Mouse (Mus musculus) lung, postnatal 0 days (tissue): Measurements from ENCODE around the gene Slc22a22.

ENCODE experiments used
- CTCF ChIP-seq: IDR thresholded peaks from 2 replicates; pipeline ENCODE4 v1.5.1; 2016; ENCODE audit warnings: antibody characterized with exemption, mild to moderate bottlenecking
- EP300 ChIP-seq: IDR thresholded peaks from 2 replicates; pipeline ENCODE4 v1.6.1; 2016; ENCODE audit warnings: antibody characterized with exemption, mild to moderate bottlenecking, control low read depth

DNA sequence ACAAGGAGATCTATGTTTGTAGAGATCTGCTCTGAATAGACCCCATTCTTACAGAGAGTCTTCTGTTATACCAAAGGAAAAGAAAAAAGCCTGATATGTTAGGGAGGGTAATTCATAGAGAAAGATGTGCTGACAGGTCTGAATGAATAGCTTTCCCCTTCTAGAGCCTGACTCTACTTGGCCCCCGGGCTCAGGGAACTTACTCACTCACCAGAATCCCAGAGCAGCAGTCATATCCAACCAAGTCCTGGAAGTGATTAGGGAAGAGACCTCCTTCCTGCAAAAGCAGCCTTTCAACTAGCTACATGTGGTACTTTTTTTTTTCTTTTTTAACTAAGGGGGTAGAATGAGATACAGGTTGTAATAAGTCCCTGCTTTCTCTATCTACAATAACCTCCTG lies 111.0 kb downstream of the Slc22a22 start:
- TF ChIP-seq EP300 (no peak), CTCF (no peak)
